Mouse (Mus musculus) Patski (cell line): ENCODE results near the gene Gcnt2. TPM values are rescaled to one million over a fixed set of nuclear protein-coding genes. Genes with fewer than 3 reads are reported as not detected.

Experiments used
- ATAC-seq: fragments of 100-300 bp; one replicate; pipeline ENCODE4 v1.8.0; 2021
- CTCF ChIA-PET: fragments of 350-600 bp; sonication (Branson Sonifier 250); formaldehyde crosslinking; loops from one replicate; lab custom pipeline; 2022; ENCODE audit warnings: inconsistent platforms; lab: Charles Lee
- POLR2A ChIA-PET: fragments of 350-600 bp; sonication (Branson Sonifier 250); formaldehyde crosslinking; loops from one replicate; lab custom pipeline; 2022; ENCODE audit warnings: antibody characterized with exemption, inconsistent platforms; lab: Charles Lee
- DNase-seq: peaks from one replicate; pipeline ENCODE4 v3.0.0-alpha.2; 2011; ENCODE audit warnings: low read depth, low spot score
- H3K27me3 ChIP-seq: fragments of 371-371 bp; one replicate; pipeline ENCODE4 v1.5.1; 2021
- CTCF ChIP-seq: fragments of 100-300 bp; IDR thresholded peaks from one replicate; pipeline ENCODE4 v1.5.1; 2021
- in situ Hi-C: fragments of 300-500 bp; cut with MboI; formaldehyde crosslinking; loops from 3 replicates; pipeline ENCODE4 v1.11.1; 2018; ENCODE audit warnings: low pct_unique_long_range_greater_than_20kb, mixed read lengths
- polyA plus RNA-seq: library from polyadenylated mRNA; unstranded; gene quantifications from one replicate; pipeline ENCODE4 v1.2.3, GENCODE M21; 2021

The Gcnt2 gene
- polyA plus RNA-seq, 1 experiment from 2014 or later, result 71.2 TPM

- ChIA-PET CTCF (interaction anchor here (1.4 kb wide), 1 partner anchor 15 kb away, joined by 4 read pairs; no protein-coding TSS in a partner anchor), POLR2A (no interaction called here)
- no peaks in the 10 kb centered on the region for H3K27me3 ChIP-seq
- DNase-seq (no peak), ATAC-seq (no peak)
- in situ Hi-C loops, result no loop called here
- TF ChIP-seq CTCF, result no peak
Measured at GRCm38 (mm10) chr13:40932573-40932972, 73.0 kb downstream of the Gcnt2 start.

GRCm38 (mm10) chr13:40934341-40934740 is 74.8 kb downstream of the Gcnt2 start:
- TF ChIP-seq CTCF, result no peak
- ChIA-PET POLR2A (interaction anchor here (0.5 kb wide), 1 partner anchor 747 kb away, joined by 7 read pairs; no protein-coding TSS in a partner anchor), CTCF (interaction anchor here (1.2 kb wide), 1 partner anchor 10 kb away, joined by 5 read pairs; no protein-coding TSS in a partner anchor)
- DNase-seq (no peak), ATAC-seq (no peak)
- in situ Hi-C loops, result no loop called here
- no peaks in the 10 kb centered on the region for H3K27me3 ChIP-seq

- in situ Hi-C loops, result no loop called here
- DNase-seq, result no peak
- no peak for TF ChIP-seq CTCF
- ATAC-seq, result no peak
- H3K27me3 ChIP-seq, result no peaks in the 10 kb centered on the region
- ChIA-PET CTCF (no interaction called here), POLR2A (interaction anchor here (0.6 kb wide), 1 partner anchor 12 kb away, joined by 3 read pairs; no protein-coding TSS in a partner anchor)
Measured at GRCm38 (mm10) chr13:40937586-40937985, 78.0 kb downstream of the Gcnt2 start.

- CTCF ChIA-PET, result no interaction called here
- in situ Hi-C loops, result no loop called here
- H3K27me3 ChIP-seq, result no peaks in the 10 kb centered on the region
- POLR2A ChIA-PET, result no interaction called here
- no peak for DNase-seq
- TF ChIP-seq CTCF, result no peak
- no peak for ATAC-seq
Measured at GRCm38 (mm10) chr13:40938485-40939357, 79.2 kb downstream of the Gcnt2 start.

- H3K27me3 ChIP-seq, result no peaks in the 10 kb centered on the region
- no peak for ATAC-seq
- TF ChIP-seq CTCF, result no peak
- in situ Hi-C loops, result no loop called here
- no peak for DNase-seq
- POLR2A ChIA-PET, result no interaction called here
- CTCF ChIA-PET, result no interaction called here
Measured at GRCm38 (mm10) chr13:40943066-40943465, 83.5 kb downstream of the Gcnt2 start.

- no peak for TF ChIP-seq CTCF
- in situ Hi-C loops, result no loop called here
- H3K27me3 ChIP-seq, result no peaks in the 10 kb centered on the region
- CTCF ChIA-PET, result no interaction called here
- ATAC-seq, result no peak
- POLR2A ChIA-PET, result no interaction called here
- DNase-seq, result no peak
Measured at GRCm38 (mm10) chr13:40943936-40944335, 84.4 kb downstream of the Gcnt2 start.

- no peaks in the 10 kb centered on the region for H3K27me3 ChIP-seq
- DNase-seq, result no peak
- no peak for TF ChIP-seq CTCF
- ChIA-PET POLR2A (no interaction called here), CTCF (no interaction called here)
- no peak for ATAC-seq
- in situ Hi-C loops, result no loop called here
Measured at GRCm38 (mm10) chr13:40944346-40944745, 84.8 kb downstream of the Gcnt2 start.

- ATAC-seq (no peak), DNase-seq (no peak)
- in situ Hi-C loops, result no loop called here
- TF ChIP-seq CTCF, result no peak
- ChIA-PET CTCF (no interaction called here), POLR2A (no interaction called here)
- H3K27me3 ChIP-seq, result no peaks in the 10 kb centered on the region
Measured at GRCm38 (mm10) chr13:40946513-40946912, 87.0 kb downstream of the Gcnt2 start.

GRCm38 (mm10) chr13:40947538-40948205 is 88.1 kb downstream of the Gcnt2 start:
- DNase-seq, result no peak
- ChIA-PET CTCF (no interaction called here), POLR2A (no interaction called here)
- ATAC-seq, result no peak
- in situ Hi-C loops, result no loop called here
- TF ChIP-seq CTCF, result no peak
- H3K27me3 ChIP-seq, result no peaks in the 10 kb centered on the region

- TF ChIP-seq CTCF, result no peak
- H3K27me3 ChIP-seq, result no peaks in the 10 kb centered on the region
- in situ Hi-C loops, result no loop called here
- ATAC-seq, result no peak
- DNase-seq, result no peak
- POLR2A ChIA-PET, result no interaction called here
- CTCF ChIA-PET, result no interaction called here
Measured at GRCm38 (mm10) chr13:40951386-40951976, 91.9 kb downstream of the Gcnt2 start.
